Mouse (Mus musculus) T-helper 17 cell (primary cell): Measurements from ENCODE around the gene Tmem41b.
"Not testable (repeated sequence)": the region's sequence is repeated elsewhere in the genome, so short reads cannot be mapped to it uniquely, and the experiment has no call there.

ENCODE experiments used
- in situ Hi-C, 2 experiments: fragments of 300-600 bp; cut with MboI, MseI; formaldehyde crosslinking; loops; 1 replicate in 1 of 2; 2 replicates in 1 of 2; pipeline ENCODE4 v1.15.1; 2025; ENCODE audit warnings: high pct_unique_total_duplicates in 2 of 2

Gene Tmem41b

GRCm38 (mm10) chr7:109986775-109987174 lies at the start of gene Tmem41b:
Gene Tmem41b, minus strand, starts transcription at chr7:109986929.
- in situ Hi-C loops = not testable (repeated sequence)

GRCm38 (mm10) chr7:110030342-110030741 lies 43.6 kb upstream of the Tmem41b start:
- in situ Hi-C loops = no loop called here

- in situ Hi-C loops = loop anchor here in 1 of 2 experiments (5.0 kb wide), 1 partner anchor 68 kb away; no protein-coding TSS in a partner anchor
Measured at GRCm38 (mm10) chr7:110028826-110029225, 42.1 kb upstream of the Tmem41b start.

GRCm38 (mm10) chr7:110026594-110026993 lies 39.9 kb upstream of the Tmem41b start:
- in situ Hi-C loops = loop anchor here in 1 of 2 experiments (5.0 kb wide), 1 partner anchor 71 kb away; no protein-coding TSS in a partner anchor

- in situ Hi-C loops = no loop called here
Measured at GRCm38 (mm10) chr7:110023553-110023952, 36.8 kb upstream of the Tmem41b start.

GRCm38 (mm10) chr7:110018631-110019482 lies 32.1 kb upstream of the Tmem41b start:
- in situ Hi-C loops = loop anchor here in 1 of 2 experiments (5.0 kb wide), 1 partner anchor 37 kb away; no protein-coding TSS in a partner anchor

- in situ Hi-C loops = loop anchor here in 1 of 2 experiments (5.0 kb wide), 1 partner anchor 36 kb away; no protein-coding TSS in a partner anchor
Measured at GRCm38 (mm10) chr7:110018117-110018630, 31.4 kb upstream of the Tmem41b start, which contains the start of gene Ipo7. Gene Ipo7, plus strand, starts transcription at chr7:110018274.

- in situ Hi-C loops = no loop called here
Measured at GRCm38 (mm10) chr7:110014272-110014671, 27.5 kb upstream of the Tmem41b start.

- in situ Hi-C loops = no loop called here
Measured at GRCm38 (mm10) chr7:110011417-110011816, 24.7 kb upstream of the Tmem41b start.

GRCm38 (mm10) chr7:110009084-110009483 lies 22.4 kb upstream of the Tmem41b start:
- in situ Hi-C loops = no loop called here

- in situ Hi-C loops = no loop called here
Measured at GRCm38 (mm10) chr7:110008513-110008912, 21.8 kb upstream of the Tmem41b start.

- in situ Hi-C loops = no loop called here
Measured at GRCm38 (mm10) chr7:110006471-110007195, 19.9 kb upstream of the Tmem41b start.

GRCm38 (mm10) chr7:110005976-110006375 lies 19.2 kb upstream of the Tmem41b start:
- in situ Hi-C loops = no loop called here

- in situ Hi-C loops = no loop called here
Measured at GRCm38 (mm10) chr7:110002968-110003367, 16.2 kb upstream of the Tmem41b start.

GRCm38 (mm10) chr7:110002092-110002491 lies 15.4 kb upstream of the Tmem41b start:
- in situ Hi-C loops = no loop called here

GRCm38 (mm10) chr7:109998388-109998787 lies 11.7 kb upstream of the Tmem41b start:
- in situ Hi-C loops = no loop called here

- in situ Hi-C loops = no loop called here
Measured at GRCm38 (mm10) chr7:109993157-109993959, 6.6 kb upstream of the Tmem41b start.

GRCm38 (mm10) chr7:109991286-109991685 lies 4.6 kb upstream of the Tmem41b start:
- in situ Hi-C loops = no loop called here

- in situ Hi-C loops = no loop called here
Measured at GRCm38 (mm10) chr7:109986133-109986669, 528 bp downstream of the Tmem41b start.

- in situ Hi-C loops = no loop called here
Measured at GRCm38 (mm10) chr7:109985661-109986132, 1.0 kb downstream of the Tmem41b start.

- in situ Hi-C loops = loop anchor here in 1 of 2 experiments (5.0 kb wide), 1 partner anchor 33 kb away; the partner anchor contains the start of gene Ipo7
Measured at GRCm38 (mm10) chr7:109984608-109985007, 2.1 kb downstream of the Tmem41b start.
